ENCODE assay signal across 9 mouse cellular contexts in the genomic region with DNA sequence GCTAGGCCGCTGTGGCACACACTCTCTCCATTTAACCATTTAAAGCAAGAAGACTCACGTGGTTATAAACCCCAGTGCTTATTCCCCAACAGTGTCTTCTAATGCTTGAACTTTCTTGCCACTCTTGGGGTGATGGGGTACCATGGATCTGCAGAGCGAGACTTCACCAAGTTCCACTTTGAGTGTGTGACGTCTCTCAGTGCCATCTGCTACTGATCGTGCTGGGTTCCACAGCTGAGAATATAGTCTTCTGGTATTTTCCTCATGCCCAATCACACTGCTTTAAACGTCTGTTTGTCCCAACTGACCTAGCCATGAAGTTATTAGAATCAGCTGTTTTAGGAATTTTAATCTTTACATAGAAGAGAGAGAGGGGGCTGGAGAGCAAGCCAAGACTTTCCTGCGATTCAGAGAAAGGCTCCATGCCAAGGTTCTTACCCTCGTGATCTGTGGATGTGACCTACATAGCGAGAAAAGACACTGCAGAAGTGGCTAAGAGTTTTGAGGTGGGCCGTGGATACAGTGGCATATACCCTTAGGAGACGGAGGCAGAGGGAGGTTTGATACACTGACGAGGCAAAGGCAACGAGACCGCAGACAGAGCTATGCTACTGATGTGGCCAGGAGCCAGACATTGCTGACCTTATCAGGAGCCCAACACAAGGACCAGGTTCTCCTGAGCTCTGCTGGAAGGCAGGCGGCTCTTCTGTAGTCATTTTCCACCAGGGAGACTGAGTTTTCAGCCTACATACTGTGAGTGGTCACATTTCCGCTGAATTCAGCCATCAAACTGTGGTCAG. TPM values are rescaled to one million over a fixed set of nuclear protein-coding genes. Genes with fewer than 3 reads are reported as not detected.
DNase-seq lines count a peak whose midpoint lies in the region; ATAC-seq and TF ChIP-seq lines count a peak whose summit lies in the region.
"Had no signal": no experiment of that assay in that cellular context is flagged by ENCODE, and none has a peak within 500 bp of the region (broad histone marks: within the 10 kb centered on the region; RNA-seq: fewer than 3 reads in every experiment).

No protein-coding gene starts in this region.

- ATAC-seq in erythroid progenitor cell, adult 5-6 weeks (replicated peaks; ENCODE audit: low FRiP score, poor library complexity, severe bottlenecking): peak; percentile 64
- ATAC-seq in liver, embryonic 12.5 days: peak; percentile 74
- ATAC-seq: intestine, embryonic 15.5 days had no signal

- peak overlapping the region; percentile 60 for H3K27ac ChIP-seq in left cerebral cortex, adult 2 months
- H3K27ac ChIP-seq in liver, embryonic 12.5 days: no peak overlapping the region
- H3K27ac ChIP-seq: intestine, embryonic 15.5 days had no signal

- H3K4me1 ChIP-seq in liver, embryonic 12.5 days: peaks cover 40% of the 10 kb centered on the region
- H3K4me1 ChIP-seq: intestine, embryonic 15.5 days had no signal

- 47% methylated on average over 16 of the region's 16 CpGs for WGBS in liver, embryonic 12.5 days (ENCODE audit: insufficient replicate concordance)

- H3K9me3 ChIP-seq in liver, embryonic 12.5 days (replicated peaks): no peaks in the 10 kb centered on the region
- H3K9me3 ChIP-seq: intestine, embryonic 15.5 days had no signal

- H3K36me3 ChIP-seq in liver, embryonic 12.5 days: no peaks in the 10 kb centered on the region
- H3K36me3 ChIP-seq: intestine, embryonic 15.5 days had no signal

- no peak overlapping the region for H3K9ac ChIP-seq in liver, embryonic 12.5 days
- H3K9ac ChIP-seq: intestine, embryonic 15.5 days had no signal

- H3K27me3 ChIP-seq in liver, embryonic 12.5 days (replicated peaks): no peaks in the 10 kb centered on the region
- H3K27me3 ChIP-seq: intestine, embryonic 15.5 days had no signal

- H3K4me2 ChIP-seq in liver, embryonic 12.5 days: no peak overlapping the region
- H3K4me2 ChIP-seq: intestine, embryonic 15.5 days had no signal

- H3K4me3 ChIP-seq in left cerebral cortex, adult 2 months: no peak overlapping the region
- no peak overlapping the region for H3K4me3 ChIP-seq in liver, embryonic 12.5 days
- H3K4me3 ChIP-seq: intestine, embryonic 15.5 days had no signal

- intact Hi-C loops in left cerebral cortex, adult 2 months (cut with DNase I): no loop called here

- TF ChIP-seq CTCF in left cerebral cortex, adult 2 months (IDR thresholded peaks at IDR 0.05): no peak

- no peak for DNase-seq in left cerebral cortex, adult 2 months (ENCODE audit: extremely low spot score in 1 of 2, low spot score in 2 of 2)
- DNase-seq in left cerebral cortex, adult 11 months (ENCODE audit: low spot score): no peak
- DNase-seq in adrenal gland, postnatal 10 days: peak; percentile 48
- no peak for DNase-seq in embryo, embryonic 11 days
- no peak for DNase-seq in layer of hippocampus, adult 11-12 months (ENCODE audit: low spot score)
- no peak for DNase-seq in lung, postnatal 10 days

RNA-seq across cellular contexts. Expression of a gene that starts 10.3 kb away (rescaled TPM):
- 10 to 100 TPM; 29.8 to 29.9 TPM for total RNA-seq in left cerebral cortex, adult 2 months (2021)
- total RNA-seq in adrenal gland, postnatal 10 days (2021): 10 to 100 TPM; 26.1 to 27.1 TPM
- total RNA-seq in erythroid progenitor cell, adult 5-6 weeks (2015; ENCODE audit: low replicate concordance): 4.6 and 7.9 TPM in 2 replicates
- 9.8 and 17.5 TPM in 2 replicates for total RNA-seq in erythroid progenitor cell, adult 5-6 weeks (2017; ENCODE audit: low replicate concordance)
- polyA plus RNA-seq in liver, embryonic 12.5 days (2016; fragmentation: Nextera tagmentation; extraction: Ambion mirVana): 25.9 and 26.9 TPM in 2 replicates

RNA-seq across cellular contexts. Expression of a gene that starts 21.2 kb away (rescaled TPM):
- 10 to 100 TPM; 70.5 to 71.3 TPM for total RNA-seq in left cerebral cortex, adult 2 months (2021)
- total RNA-seq in adrenal gland, postnatal 10 days (2021): 10 to 100 TPM; 34.6 to 35.1 TPM
- total RNA-seq in erythroid progenitor cell, adult 5-6 weeks (2015; ENCODE audit: low replicate concordance): 7.1 and 8.3 TPM in 2 replicates
- total RNA-seq in erythroid progenitor cell, adult 5-6 weeks (2017; ENCODE audit: low replicate concordance): 4.1 and 6.8 TPM in 2 replicates
- 33.3 and 36.5 TPM in 2 replicates for polyA plus RNA-seq in liver, embryonic 12.5 days (2016; fragmentation: Nextera tagmentation; extraction: Ambion mirVana)
